Mouse (Mus musculus) kidney, adult 11 months (tissue): ENCODE data around the gene Fbxl13.

Experiments
- DNase-seq: peaks from one replicate; pipeline ENCODE4 v3.0.0; 2022

The Fbxl13 gene

GRCm38 (mm10) chr5:21513363-21513762 lies 132.1 kb downstream of the Fbxl13 start:
- no peak for DNase-seq

GRCm38 (mm10) chr5:21509801-21510200 lies 135.6 kb downstream of the Fbxl13 start:
- DNase-seq: no peak

- DNase-seq: no peak
Measured at GRCm38 (mm10) chr5:21506887-21507286, 138.5 kb downstream of the Fbxl13 start.

GRCm38 (mm10) chr5:21505159-21505558 lies 140.3 kb downstream of the Fbxl13 start:
- no peak for DNase-seq

GRCm38 (mm10) chr5:21502936-21503610 lies 142.4 kb downstream of the Fbxl13 start:
- DNase-seq: no peak

GRCm38 (mm10) chr5:21500941-21501340 lies 144.5 kb downstream of the Fbxl13 start:
- no peak for DNase-seq

- no peak for DNase-seq
Measured at GRCm38 (mm10) chr5:21500133-21500532, 145.3 kb downstream of the Fbxl13 start.

- no peak for DNase-seq
Measured at GRCm38 (mm10) chr5:21498925-21499324, 146.5 kb downstream of the Fbxl13 start.

- no peak for DNase-seq
Measured at GRCm38 (mm10) chr5:21498490-21498889, 146.9 kb downstream of the Fbxl13 start.

- DNase-seq: no peak
Measured at GRCm38 (mm10) chr5:21496881-21497280, 148.6 kb downstream of the Fbxl13 start.

GRCm38 (mm10) chr5:21496321-21496720 lies 149.1 kb downstream of the Fbxl13 start:
- DNase-seq: no peak

- no peak for DNase-seq
Measured at GRCm38 (mm10) chr5:21494781-21495180, 150.7 kb downstream of the Fbxl13 start.

GRCm38 (mm10) chr5:21493294-21493999 lies 152.0 kb downstream of the Fbxl13 start:
- DNase-seq: no peak

GRCm38 (mm10) chr5:21492213-21492612 lies 153.2 kb downstream of the Fbxl13 start:
- no peak for DNase-seq

- DNase-seq: no peak
Measured at GRCm38 (mm10) chr5:21491469-21491868, 154.0 kb downstream of the Fbxl13 start.

- DNase-seq: no peak
Measured at GRCm38 (mm10) chr5:21489135-21489534, 156.3 kb downstream of the Fbxl13 start.

GRCm38 (mm10) chr5:21488506-21488905 lies 156.9 kb downstream of the Fbxl13 start:
- no peak for DNase-seq

- no peak for DNase-seq
Measured at GRCm38 (mm10) chr5:21487716-21488115, 157.7 kb downstream of the Fbxl13 start.

GRCm38 (mm10) chr5:21487306-21487705 lies 158.1 kb downstream of the Fbxl13 start:
- DNase-seq: no peak

- DNase-seq: no peak
Measured at GRCm38 (mm10) chr5:21486798-21487197, 158.6 kb downstream of the Fbxl13 start.

- DNase-seq: no peak
Measured at GRCm38 (mm10) chr5:21485197-21485829, 160.1 kb downstream of the Fbxl13 start.

- DNase-seq: no peak
Measured at GRCm38 (mm10) chr5:21483275-21483674, 162.2 kb downstream of the Fbxl13 start.

GRCm38 (mm10) chr5:21482446-21483222 lies 162.8 kb downstream of the Fbxl13 start:
- DNase-seq: no peak
